ENCODE assay signal across 10 mouse cellular contexts in the genomic region with DNA sequence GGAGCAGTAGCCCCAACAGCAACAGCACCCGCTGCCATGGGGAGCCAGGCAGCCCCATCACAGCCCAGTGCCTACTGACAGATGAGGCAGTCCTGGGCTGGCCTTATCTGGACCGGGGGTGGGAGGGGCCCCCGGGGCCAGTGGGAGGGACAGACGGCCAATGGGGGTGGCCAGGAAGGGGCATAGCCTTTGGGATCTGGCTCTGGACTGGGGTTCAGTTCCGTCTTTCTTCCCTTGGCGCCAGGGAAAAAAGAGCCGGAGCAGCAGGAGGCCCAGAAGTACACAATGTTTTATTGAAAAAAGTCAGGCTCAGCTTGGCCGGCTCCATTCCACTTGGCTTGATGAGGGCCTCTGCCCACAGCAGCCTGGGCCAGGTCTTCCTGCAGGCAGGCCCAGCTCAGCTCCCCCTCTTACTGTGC. TPM values are rescaled to one million over a fixed set of nuclear protein-coding genes. Genes with fewer than 3 reads are reported as not detected.
DNase-seq lines count a peak whose midpoint lies in the region; ATAC-seq and TF ChIP-seq lines count a peak whose summit lies in the region.
"Had no signal": no experiment of that assay in that cellular context is flagged by ENCODE, and none has a peak within 500 bp of the region (broad histone marks: within the 10 kb centered on the region; RNA-seq: fewer than 3 reads in every experiment).

A gene (minus strand): TSS at position 62 of the 419 bp plus-strand sequence.

- no peak within 1 kb of the TSS for H3K9ac ChIP-seq in forebrain, postnatal 0 days
- H3K9ac ChIP-seq in forebrain, embryonic 13.5 days: no peak within 1 kb of the TSS

- intact Hi-C loops in left cerebral cortex, postnatal 25 days (cut with DNase I): no loop called here

- H3K4me3 ChIP-seq in forebrain, postnatal 0 days (ENCODE audit: low read depth, low read length): no peak within 1 kb of the TSS
- H3K4me3 ChIP-seq in forebrain, embryonic 13.5 days: no peak within 1 kb of the TSS
- peak within 1 kb of the TSS; percentile 13; the same call in 1 of the 2 replicates for H3K4me3 ChIP-seq in E14TG2a.4 (replicated peaks; ENCODE audit: low read length)

- 0 out of 2 replicates have a peak, but pooled peaks cover 5% of the 10 kb centered on the region for H3K36me3 ChIP-seq in forebrain, postnatal 0 days (ENCODE audit: insufficient read depth)
- peaks cover 14% of the 10 kb centered on the region; the same call in 1 of the 2 replicates for H3K36me3 ChIP-seq in forebrain, embryonic 13.5 days (ENCODE audit: poor library complexity, severe bottlenecking)
- H3K36me3 ChIP-seq in E14TG2a.4 (ENCODE audit: insufficient read depth, low read length): peaks cover 85% of the 10 kb centered on the region

- WGBS in forebrain, postnatal 0 days: 55% methylated on average over 8 of the region's 8 CpGs
- WGBS in forebrain, embryonic 13.5 days: 46% methylated on average over 8 of the region's 8 CpGs

- no peaks in the 10 kb centered on the region for H3K27me3 ChIP-seq in forebrain, postnatal 0 days (ENCODE audit: insufficient read depth, low read length)
- no peaks in the 10 kb centered on the region for H3K27me3 ChIP-seq in forebrain, embryonic 13.5 days
- no peaks in the 10 kb centered on the region for H3K27me3 ChIP-seq in E14TG2a.4 (ENCODE audit: insufficient read depth, low read length)

- 0 out of 2 replicates have a peak, but pooled peaks cover under 1% of the 10 kb centered on the region for H3K4me1 ChIP-seq in forebrain, postnatal 0 days (ENCODE audit: insufficient read depth)
- H3K4me1 ChIP-seq in forebrain, embryonic 13.5 days: no peaks in the 10 kb centered on the region; the same call in 1 of the 2 replicates
- peaks cover 49% of the 10 kb centered on the region for H3K4me1 ChIP-seq in E14TG2a.4 (replicated peaks; ENCODE audit: low read depth, low read length)

- H3K9me3 ChIP-seq in forebrain, postnatal 0 days (ENCODE audit: low read length): no peaks in the 10 kb centered on the region
- no peaks in the 10 kb centered on the region for H3K9me3 ChIP-seq in forebrain, embryonic 13.5 days (replicated peaks)
- H3K9me3 ChIP-seq in E14TG2a.4 (ENCODE audit: low read length): no peaks in the 10 kb centered on the region
- H3K9me3 ChIP-seq: G1E had no signal

- DNase-seq in forebrain, postnatal 0 days: peak; percentile 41
- DNase-seq in brain, adult 2 months (ENCODE audit: low read depth, low spot score): peak; percentile 41
- DNase-seq in left cerebral cortex, postnatal 25 days (ENCODE audit: low spot score in 2 of 2): peak in 1 of 2 experiments; percentile 60
- DNase-seq: thymus, postnatal 4 days had no signal

- TF ChIP-seq CTCF in forebrain, postnatal 0 days (IDR thresholded peaks at IDR 0.05; ENCODE audit: low read depth): no peak
- TF ChIP-seq CTCF in E14TG2a.4 (conservative IDR thresholded peaks at IDR 0.05; ENCODE audit: low read length): no peak

- peak within 1 kb of the TSS; percentile 35; the same call in 1 of the 2 replicates for H3K27ac ChIP-seq in forebrain, postnatal 0 days (ENCODE audit: low read depth, low read length)
- H3K27ac ChIP-seq in forebrain, embryonic 13.5 days: no peak within 1 kb of the TSS

- H3K4me2 ChIP-seq in forebrain, postnatal 0 days (ENCODE audit: low read depth): no peak within 1 kb of the TSS
- H3K4me2 ChIP-seq in forebrain, embryonic 13.5 days: no peak within 1 kb of the TSS

- ATAC-seq in forebrain, postnatal 0 days: peak; percentile 87
- no peak for ATAC-seq in forebrain, embryonic 13.5 days
- ATAC-seq in monocyte, adult 5-6 weeks (replicated peaks; ENCODE audit: insufficient number of reproducible peaks, low FRiP score, low TSS enrichment, poor library complexity, severe bottlenecking): no peak
- no peak for ATAC-seq in CD4-positive, CD25-positive, alpha-beta regulatory T cell, adult 4 months
- ATAC-seq: lung, postnatal 0 days had no signal

RNA-seq across cellular contexts. Expression of the gene that starts here (rescaled TPM):
- total RNA-seq in forebrain, postnatal 0 days (2014; rRNA removed): 6.0 and 7.9 TPM in 2 replicates
- 3.8 and 5.9 TPM in 2 replicates for polyA plus RNA-seq in forebrain, postnatal 0 days (2015; fragmentation: Nextera tagmentation; extraction: Ambion mirVana)
- polyA plus RNA-seq in forebrain, embryonic 13.5 days (2015; fragmentation: Nextera tagmentation; extraction: Ambion mirVana): 0.61 and 0.69 TPM in 2 replicates
- total RNA-seq in left cerebral cortex, postnatal 25 days (2021): 10 to 100 TPM; 28.0 to 32.5 TPM
- not detected in 3 replicates for total RNA-seq in monocyte, adult 5-6 weeks (2017)
- polyA plus RNA-seq in CD4-positive, CD25-positive, alpha-beta regulatory T cell, adult 4 months (2017; shearing (Covaris generic)): under 1 TPM in 1 of 2 experiments, not detected in 1; 0.40 TPM
